Mouse (Mus musculus): ENCODE results near the gene Gpd2.

DNA sequence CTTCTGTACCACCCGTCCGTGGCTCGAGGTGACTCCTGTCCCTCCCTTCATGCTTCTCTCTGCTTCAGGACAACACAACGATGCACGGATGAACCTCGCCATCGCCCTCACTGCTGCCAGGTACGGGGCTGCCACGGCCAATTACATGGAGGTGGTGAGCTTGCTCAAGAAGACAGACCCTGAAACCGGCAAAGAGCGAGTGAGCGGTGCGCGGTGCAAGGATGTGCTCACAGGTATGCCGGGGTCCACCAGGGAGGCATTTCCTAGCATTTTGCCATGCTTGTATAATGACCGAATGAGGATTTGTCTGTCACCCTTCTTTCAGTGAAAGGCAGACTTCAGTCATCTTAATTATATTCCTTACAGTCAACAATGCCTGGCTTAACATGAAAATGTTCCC lies 101.3 kb downstream of the Gpd2 start:
- TF ChIP-seq GATA1 (IDR thresholded peaks at IDR 0.05; ENCODE audit: borderline replicate concordance, low read length): no peak
- TF ChIP-seq FLI1 (IDR thresholded peaks at IDR 0.05; ENCODE audit: low read length): no peak

Measured in megakaryocyte, embryonic 14.5 days (primary cell).